Mouse (Mus musculus) limb, embryonic 12.5 days (tissue): ENCODE data around the gene Dmxl2. TPM values are rescaled to one million over a fixed set of nuclear protein-coding genes. Genes with fewer than 3 reads are reported as not detected.

Experiments
- ATAC-seq: fragments of 200-750 bp; cut with Nextera tagmentation; 2 replicates; pipeline ENCODE4 v1.8.0; 2017; ENCODE audit warnings: low read depth, moderate TSS enrichment; ENCODE audit not compliant: insufficient number of reproducible peaks, insufficient read depth, low FRiP score, low TSS enrichment
- H3K27ac ChIP-seq: fragments of 300-500 bp; sonication (generic); 2 replicates; pipeline ENCODE4 v1.5.1; 2016; ENCODE audit warnings: mild to moderate bottlenecking, moderate library complexity
- H3K27me3 ChIP-seq: fragments of 300-500 bp; sonication (generic); 2 replicates; pipeline ENCODE4 v1.6.1; 2016; ENCODE audit warnings: mild to moderate bottlenecking, moderate library complexity
- H3K36me3 ChIP-seq: fragments of 300-500 bp; sonication (generic); 2 replicates; pipeline ENCODE4 v1.6.1; 2016; ENCODE audit warnings: mild to moderate bottlenecking, moderate library complexity
- H3K4me1 ChIP-seq: fragments of 300-500 bp; sonication (generic); replicated peaks from 2 replicates; pipeline ENCODE4 v1.6.1; 2016
- H3K4me2 ChIP-seq: fragments of 300-500 bp; sonication (generic); 2 replicates; pipeline ENCODE4 v1.6.1; 2016; ENCODE audit warnings: mild to moderate bottlenecking, moderate library complexity
- H3K4me3 ChIP-seq: fragments of 300-500 bp; sonication (generic); replicated peaks from 2 replicates; pipeline ENCODE4 v1.5.1; 2016; ENCODE audit warnings: mild to moderate bottlenecking
- H3K9ac ChIP-seq: fragments of 300-500 bp; sonication (generic); replicated peaks from 2 replicates; pipeline ENCODE4 v1.6.1; 2016; ENCODE audit warnings: mild to moderate bottlenecking, moderate library complexity
- H3K9me3 ChIP-seq: fragments of 300-500 bp; sonication (generic); 2 replicates; pipeline ENCODE4 v1.6.1; 2016; ENCODE audit warnings: mild to moderate bottlenecking, moderate library complexity
- WGBS: fragments of 180-500 bp; shearing (Covaris S2); methylation state at CpG from one replicate; pipeline ENCODE4 v1.1.7; 2016; 5-methylcytosine and 5-hydroxymethylcytosine counted together
- polyA plus RNA-seq: library from polyadenylated mRNA; unstranded; fragments of >200 nt; fragmentation: Nextera tagmentation; extraction: Ambion mirVana; gene quantifications from 2 replicates; pipeline ENCODE4 v1.2.1, GENCODE M21; 2016

The Dmxl2 gene
- polyA plus RNA-seq, 1 experiment from 2014 or later = 7.1 TPM

DNA sequence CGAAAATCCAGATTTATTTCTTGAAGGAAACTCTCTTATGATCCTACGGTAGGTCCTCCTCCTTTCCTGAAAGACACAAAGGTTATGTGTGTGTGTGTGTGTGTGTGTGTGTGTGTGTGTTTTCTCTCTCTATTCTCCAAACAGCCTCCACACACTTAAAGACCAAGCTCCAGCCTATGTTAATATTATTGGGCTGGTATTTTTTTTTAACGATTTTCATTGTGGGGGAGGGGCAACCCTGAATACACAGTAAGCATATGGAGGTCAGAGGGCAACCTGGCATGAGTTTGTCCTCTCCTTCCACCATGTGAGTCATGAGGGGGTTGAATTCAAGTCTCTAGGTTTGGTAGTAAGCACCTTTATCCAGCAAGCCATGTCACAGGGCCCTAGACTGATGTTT, 1.6 kb downstream of the Dmxl2 start:
- peaks cover 17% of the 10 kb centered on the region for H3K4me1 ChIP-seq
- H3K27me3 ChIP-seq = peaks cover 16% of the 10 kb centered on the region
- H3K4me2 ChIP-seq = no peak overlapping the region
- no peak overlapping the region for H3K4me3 ChIP-seq
- H3K9ac ChIP-seq = no peak overlapping the region
- H3K9me3 ChIP-seq = no peaks in the 10 kb centered on the region
- WGBS = 84% methylated on average over 3 of the region's 3 CpGs
- no peak overlapping the region for H3K27ac ChIP-seq
- no peaks in the 10 kb centered on the region for H3K36me3 ChIP-seq
- ATAC-seq = no peak

DNA sequence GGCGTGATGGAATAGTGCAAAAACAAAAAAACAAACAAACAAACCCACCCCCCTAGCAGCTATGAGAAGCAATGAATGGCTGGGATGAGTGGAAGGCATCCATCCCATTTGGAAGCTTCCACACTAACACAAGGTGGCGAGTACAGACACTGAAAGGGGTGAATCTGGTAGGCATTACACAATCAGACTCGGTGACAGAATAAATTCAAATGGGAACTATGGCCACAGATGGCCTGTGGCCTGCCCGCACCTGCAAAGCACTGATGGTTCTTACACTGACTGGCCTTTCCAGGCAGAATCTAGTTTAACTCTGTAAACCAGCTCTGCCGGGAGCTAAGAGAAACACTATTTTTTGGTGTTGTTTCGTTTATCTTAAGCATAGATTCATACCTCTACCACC, 2.1 kb downstream of the Dmxl2 start:
- peaks cover 17% of the 10 kb centered on the region for H3K4me1 ChIP-seq
- 84% methylated on average over 6 of the region's 6 CpGs for WGBS
- no peak for ATAC-seq
- no peaks in the 10 kb centered on the region for H3K36me3 ChIP-seq
- H3K4me3 ChIP-seq = no peak overlapping the region
- no peak overlapping the region for H3K4me2 ChIP-seq
- H3K27me3 ChIP-seq = peaks cover 16% of the 10 kb centered on the region
- no peak overlapping the region for H3K9ac ChIP-seq
- H3K9me3 ChIP-seq = no peaks in the 10 kb centered on the region
- H3K27ac ChIP-seq = no peak overlapping the region

DNA sequence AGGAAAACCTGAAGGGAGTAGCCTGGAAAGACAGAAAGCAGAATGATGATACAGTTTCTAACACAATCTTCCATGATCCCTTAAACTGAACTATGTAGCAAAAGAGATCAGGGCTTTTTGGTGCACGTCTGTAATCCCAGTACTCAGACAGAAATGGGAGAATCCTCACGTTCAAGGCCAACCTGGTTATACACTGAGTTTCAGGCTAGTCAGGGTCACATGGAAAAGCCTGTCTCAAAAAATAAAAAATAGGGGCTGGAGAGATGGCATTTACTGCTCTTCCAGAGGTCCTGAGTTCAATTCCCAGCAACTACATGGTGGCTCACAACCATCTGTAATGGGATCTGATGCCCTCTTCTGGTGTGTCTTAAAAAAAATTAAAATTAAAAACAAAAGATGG, 11.0 kb downstream of the Dmxl2 start:
- H3K9me3 ChIP-seq = no peaks in the 10 kb centered on the region
- no peak for ATAC-seq

DNA sequence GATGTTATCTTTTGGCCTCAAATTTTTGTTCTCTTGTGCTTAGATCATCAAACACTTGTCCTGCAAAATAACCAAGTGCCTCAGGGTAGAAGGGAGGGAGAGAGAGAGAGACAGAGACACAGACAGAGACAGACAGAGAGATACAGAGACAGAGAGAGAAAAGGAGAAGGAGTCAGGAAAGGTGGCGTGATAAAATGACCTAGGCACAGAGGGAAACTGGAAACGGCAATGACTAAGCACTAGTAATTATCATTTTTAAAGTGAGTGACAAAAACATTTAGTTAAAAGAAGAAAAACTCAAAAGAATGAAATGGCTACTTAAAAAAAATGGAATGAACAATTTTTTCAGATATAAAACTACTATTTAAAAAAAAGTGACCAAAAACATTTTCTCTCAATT, 11.8 kb downstream of the Dmxl2 start:
- 75% methylated on average over 2 of the region's 2 CpGs for WGBS
- Histone ChIP-seq H3K4me1 (no peaks in the 10 kb centered on the region), H3K9ac (no peak overlapping the region), H3K4me3 (no peak overlapping the region), H3K27ac (no peak overlapping the region), H3K4me2 (no peak overlapping the region), H3K36me3 (no peaks in the 10 kb centered on the region), H3K27me3 (no peaks in the 10 kb centered on the region), H3K9me3 (no peaks in the 10 kb centered on the region)
- ATAC-seq = no peak

More for the DNA sequence above, 11.0 kb downstream of the Dmxl2 start:
- Histone ChIP-seq H3K4me1 (no peaks in the 10 kb centered on the region), H3K27me3 (no peaks in the 10 kb centered on the region), H3K4me3 (no peak overlapping the region), H3K4me2 (no peak overlapping the region), H3K36me3 (no peaks in the 10 kb centered on the region), H3K27ac (no peak overlapping the region), H3K9ac (no peak overlapping the region)
- WGBS = 85% methylated on average over 2 of the region's 2 CpGs

DNA sequence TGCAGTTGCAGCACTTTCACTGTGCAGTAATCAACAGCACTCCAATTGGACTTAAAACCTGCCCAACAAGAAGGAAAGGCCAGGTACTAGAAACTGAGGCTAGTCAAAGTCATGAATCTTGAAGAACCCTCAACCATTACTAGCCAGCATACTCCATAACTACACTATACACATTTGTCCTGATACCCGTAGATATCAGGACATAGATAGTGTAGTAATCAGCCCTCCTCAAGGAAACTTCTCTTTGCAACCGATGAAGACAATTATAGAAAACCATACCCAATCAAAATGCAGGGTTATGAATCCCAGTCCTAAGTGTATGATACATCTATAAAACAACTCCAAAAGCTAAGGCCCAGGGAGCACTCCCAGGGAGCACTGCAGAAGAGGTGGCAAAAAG, 16.5 kb downstream of the Dmxl2 start:
- Histone ChIP-seq H3K4me2 (no peak overlapping the region), H3K27ac (no peak overlapping the region), H3K27me3 (no peaks in the 10 kb centered on the region), H3K36me3 (no peaks in the 10 kb centered on the region), H3K9me3 (no peaks in the 10 kb centered on the region), H3K9ac (no peak overlapping the region), H3K4me1 (no peaks in the 10 kb centered on the region), H3K4me3 (no peak overlapping the region)
- ATAC-seq = no peak
- 90% methylated on average over 2 of the region's 2 CpGs for WGBS

DNA sequence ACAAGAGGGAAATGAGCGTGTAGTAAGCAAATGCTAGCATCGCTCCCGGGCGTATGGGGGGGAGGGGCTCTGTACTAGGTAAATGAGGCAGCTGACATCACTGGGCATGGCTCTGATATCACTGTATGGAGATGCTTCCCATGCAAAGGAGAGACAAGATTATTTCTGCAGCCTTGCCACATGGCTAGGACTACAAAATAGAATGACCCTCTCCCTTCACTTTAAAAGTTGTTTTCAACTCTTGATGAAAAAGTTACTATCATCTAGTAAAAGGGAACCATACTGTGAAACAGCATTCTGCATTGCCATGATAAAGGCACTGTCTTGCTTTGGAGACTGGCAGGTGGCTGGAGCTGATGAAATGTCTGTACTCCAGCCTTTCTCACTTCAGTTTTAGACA, 18.2 kb downstream of the Dmxl2 start:
- Histone ChIP-seq H3K36me3 (no peaks in the 10 kb centered on the region), H3K9ac (no peak overlapping the region), H3K4me2 (no peak overlapping the region), H3K4me1 (no peaks in the 10 kb centered on the region), H3K27ac (no peak overlapping the region), H3K27me3 (no peaks in the 10 kb centered on the region), H3K9me3 (no peaks in the 10 kb centered on the region), H3K4me3 (no peak overlapping the region)
- WGBS = 72% methylated on average over 4 of the region's 4 CpGs
- ATAC-seq = no peak

DNA sequence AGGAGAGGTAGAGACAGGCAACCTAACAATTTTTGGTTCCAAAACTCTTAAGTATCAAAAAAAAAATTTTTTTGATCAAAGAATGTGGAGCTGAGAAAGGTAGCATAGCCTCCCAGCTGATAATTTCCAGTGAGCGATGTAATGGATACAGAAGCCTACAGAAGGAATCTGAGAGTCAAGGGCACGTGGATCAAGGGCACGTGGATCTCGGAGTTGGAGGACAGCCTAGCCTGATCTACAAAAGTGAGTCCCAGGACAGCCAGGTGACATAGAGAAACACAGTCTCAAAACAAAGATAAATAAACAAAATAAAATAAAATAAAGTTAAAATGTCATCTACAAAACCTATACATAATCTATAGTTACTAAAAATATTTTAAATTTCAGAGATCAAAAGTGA, 18.7 kb downstream of the Dmxl2 start:
- Histone ChIP-seq H3K4me2 (no peak overlapping the region), H3K27ac (no peak overlapping the region), H3K4me1 (no peaks in the 10 kb centered on the region), H3K9me3 (no peaks in the 10 kb centered on the region), H3K9ac (no peak overlapping the region), H3K4me3 (no peak overlapping the region), H3K36me3 (no peaks in the 10 kb centered on the region), H3K27me3 (no peaks in the 10 kb centered on the region)
- ATAC-seq = no peak
- WGBS = 87% methylated on average over 4 of the region's 4 CpGs

DNA sequence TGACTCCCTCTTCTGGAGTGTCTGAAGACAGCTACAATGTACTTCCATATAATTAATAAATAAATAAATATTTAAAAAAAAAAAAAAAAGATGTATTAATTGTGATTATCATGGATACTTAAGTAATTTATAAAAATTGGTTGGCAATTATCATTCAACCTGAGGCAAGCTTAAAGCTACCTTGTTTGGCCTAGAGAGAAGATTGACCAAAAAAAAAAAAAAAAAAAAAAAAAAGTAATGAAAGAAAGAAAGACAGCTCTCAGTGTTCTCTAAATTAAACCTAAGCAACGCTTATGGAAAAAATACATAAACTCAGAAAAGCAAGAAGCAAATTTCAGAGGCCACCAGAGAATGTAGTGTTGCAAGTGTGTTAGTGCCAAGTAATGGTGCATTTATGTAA, 22.4 kb downstream of the Dmxl2 start:
- Histone ChIP-seq H3K9me3 (no peaks in the 10 kb centered on the region), H3K4me1 (no peaks in the 10 kb centered on the region), H3K4me3 (no peak overlapping the region), H3K36me3 (no peaks in the 10 kb centered on the region), H3K27ac (no peak overlapping the region), H3K27me3 (no peaks in the 10 kb centered on the region), H3K4me2 (no peak overlapping the region), H3K9ac (no peak overlapping the region)
- no peak for ATAC-seq
- 93% methylated on average over 1 of the region's 1 CpGs for WGBS

DNA sequence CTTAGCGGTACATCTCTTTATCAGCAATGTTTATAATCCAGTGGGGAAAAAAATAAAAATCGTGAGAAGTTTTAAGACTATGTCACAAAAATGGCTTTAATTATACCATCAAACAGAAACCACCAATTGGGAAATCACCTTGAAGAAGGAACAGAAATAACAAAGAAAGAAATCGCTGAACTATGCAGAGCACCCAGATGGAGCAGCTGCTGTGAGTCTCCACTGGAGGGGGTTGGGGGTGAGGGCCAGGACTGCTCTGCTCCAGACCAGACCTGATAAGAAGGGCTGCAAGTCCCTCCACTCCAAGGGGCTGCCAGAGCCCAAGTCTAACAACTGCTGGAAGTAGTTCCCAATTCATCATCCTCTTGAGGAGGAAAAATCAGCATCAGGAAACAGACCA, 23.3 kb downstream of the Dmxl2 start:
- no peak for ATAC-seq
- Histone ChIP-seq H3K4me2 (no peak overlapping the region), H3K4me1 (no peaks in the 10 kb centered on the region), H3K36me3 (no peaks in the 10 kb centered on the region), H3K27me3 (no peaks in the 10 kb centered on the region), H3K27ac (no peak overlapping the region), H3K4me3 (no peak overlapping the region), H3K9ac (no peak overlapping the region), H3K9me3 (no peaks in the 10 kb centered on the region)
- WGBS = 59% methylated on average over 3 of the region's 3 CpGs

DNA sequence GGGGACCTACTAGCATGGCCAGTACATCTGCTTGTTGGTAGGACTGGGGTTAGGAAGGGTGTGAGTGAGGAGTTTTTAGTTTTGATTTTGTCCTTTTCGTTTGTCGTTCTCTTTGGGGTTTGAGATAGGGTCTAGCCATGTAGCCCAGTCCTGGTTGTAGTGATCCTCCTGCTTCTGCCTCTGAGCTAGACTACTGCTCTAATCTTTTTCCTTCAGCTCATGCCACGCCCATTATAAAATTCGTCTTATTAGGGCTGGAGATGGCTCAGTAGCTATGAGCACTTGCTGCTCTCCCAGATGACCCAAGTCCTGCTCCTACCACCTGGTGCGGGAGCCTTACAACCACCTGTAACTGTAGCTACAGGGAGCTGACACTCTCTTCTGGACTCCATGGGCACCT, 26.9 kb downstream of the Dmxl2 start:
- no peak for ATAC-seq
- no peak overlapping the region for H3K4me2 ChIP-seq
- WGBS = 88% methylated on average over 5 of the region's 5 CpGs
- H3K4me1 ChIP-seq = no peaks in the 10 kb centered on the region
- H3K27ac ChIP-seq = no peak overlapping the region
- H3K9ac ChIP-seq = no peak overlapping the region
- no peaks in the 10 kb centered on the region for H3K9me3 ChIP-seq
- no peak overlapping the region for H3K4me3 ChIP-seq
- H3K36me3 ChIP-seq = no peaks in the 10 kb centered on the region
- no peaks in the 10 kb centered on the region for H3K27me3 ChIP-seq

DNA sequence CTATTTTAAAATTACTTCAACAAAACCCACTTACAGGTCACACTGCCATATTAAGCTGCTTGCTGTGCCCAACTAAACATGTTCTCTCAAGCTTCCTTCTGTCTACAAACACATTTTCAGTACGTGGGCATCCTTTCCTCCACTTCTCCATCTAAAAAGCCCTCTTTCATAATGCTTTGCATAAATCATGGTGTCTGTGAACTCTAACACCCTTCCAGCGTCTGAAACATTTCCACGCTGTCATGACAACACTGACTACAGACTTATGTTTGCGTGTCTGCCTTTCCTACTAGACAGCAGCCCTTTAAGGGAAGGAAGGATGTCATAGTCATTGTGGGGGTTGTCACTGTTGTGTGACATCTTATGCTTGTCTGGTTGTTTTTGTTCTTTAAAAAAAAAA, 27.4 kb downstream of the Dmxl2 start:
- Histone ChIP-seq H3K9me3 (no peaks in the 10 kb centered on the region), H3K27me3 (no peaks in the 10 kb centered on the region), H3K9ac (no peak overlapping the region), H3K36me3 (no peaks in the 10 kb centered on the region), H3K27ac (no peak overlapping the region), H3K4me1 (no peaks in the 10 kb centered on the region), H3K4me3 (no peak overlapping the region), H3K4me2 (no peak overlapping the region)
- 71% methylated on average over 4 of the region's 4 CpGs for WGBS
- ATAC-seq = no peak

DNA sequence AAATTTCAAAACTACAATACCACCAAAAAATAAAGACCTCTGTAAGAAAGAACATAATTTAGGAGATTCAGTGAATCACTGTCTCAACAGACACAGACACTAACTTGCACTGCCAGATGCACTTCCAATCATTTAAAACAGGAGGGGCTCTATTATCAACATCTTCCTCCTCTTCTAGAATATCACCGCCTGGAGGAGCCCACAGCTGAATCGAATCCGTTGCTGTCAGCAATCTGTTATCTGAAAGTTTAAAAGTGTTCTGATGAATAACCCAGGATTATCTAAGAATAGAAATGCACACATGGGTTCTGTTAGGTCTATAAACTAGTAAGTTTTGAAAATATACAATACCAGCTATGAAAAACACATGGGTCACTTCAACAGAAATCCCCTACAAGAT, 28.6 kb downstream of the Dmxl2 start:
- Histone ChIP-seq H3K4me3 (no peak overlapping the region), H3K36me3 (no peaks in the 10 kb centered on the region), H3K9ac (no peak overlapping the region), H3K9me3 (no peaks in the 10 kb centered on the region), H3K27ac (no peak overlapping the region), H3K4me2 (no peak overlapping the region), H3K27me3 (no peaks in the 10 kb centered on the region), H3K4me1 (no peaks in the 10 kb centered on the region)
- WGBS = 73% methylated on average over 3 of the region's 3 CpGs
- ATAC-seq = no peak
